Comparison of ENCODE assay signal across 20 mouse cellular contexts in genomic region chr17:85627751-85628150, GRCm38 (mm10). TPM values are rescaled to one million over a fixed set of nuclear protein-coding genes. Genes with fewer than 3 reads are reported as not detected.
"Had no signal": no experiment of that assay in that cellular context is flagged by ENCODE, and none has a peak within 500 bp of the region (broad histone marks: within the 10 kb centered on the region; RNA-seq: fewer than 3 reads in every experiment).

No protein-coding gene starts in this region.

- H3K36me3 ChIP-seq: limb, embryonic 13.5 days; liver, embryonic 15.5 days; neural tube, embryonic 12.5 days had no signal

- H3K9ac ChIP-seq: limb, embryonic 13.5 days; liver, embryonic 15.5 days; lung, embryonic 14.5 days; neural tube, embryonic 12.5 days had no signal

- DNase-seq: kidney, adult 11 months; kidney, adult 9 months; kidney, postnatal 36 days; layer of hippocampus, adult 9-11 months; layer of hippocampus, postnatal 36 days; left cerebral cortex, postnatal 4 days; lung, embryonic 14.5 days; lung, postnatal 10 days; right cerebral cortex, postnatal 25 days; thymus, postnatal 36 days had no signal

- H3K27ac ChIP-seq: kidney, postnatal 0 days; limb, embryonic 13.5 days; liver, embryonic 15.5 days; neural tube, embryonic 12.5 days had no signal

- H3K9me3 ChIP-seq: limb, embryonic 13.5 days; liver, embryonic 15.5 days; megakaryocyte, embryonic 14.5 days; neural tube, embryonic 12.5 days had no signal

- H3K4me2 ChIP-seq: limb, embryonic 13.5 days; liver, embryonic 11.5 days; liver, embryonic 15.5 days; lung, embryonic 14.5 days; neural tube, embryonic 12.5 days had no signal

- H3K4me1 ChIP-seq: liver, embryonic 15.5 days had no signal

- H3K4me3 ChIP-seq: limb, embryonic 13.5 days; liver, embryonic 15.5 days; megakaryocyte, embryonic 14.5 days; myocyte; neural tube, embryonic 12.5 days had no signal

RNA-seq across cellular contexts. Expression of gene Six3, which starts 14.3 kb away (rescaled TPM):
- polyA plus RNA-seq: intestine, embryonic 14.5 days; kidney, postnatal 0 days; limb, embryonic 13.5 days; liver, embryonic 11.5 days; liver, embryonic 15.5 days; lung, embryonic 14.5 days; myocyte; neural tube, embryonic 12.5 days; small intestine, adult 2 months; stomach, embryonic 16.5 days had no signal
